Mouse (Mus musculus): ENCODE results near the gene Tlr9.

- TF ChIP-seq CTCF (IDR thresholded peaks at IDR 0.05; ENCODE audit: extremely low read depth, insufficient read length, insufficient replicate concordance, low read depth, low read length) (no peak), POLR2A (IDR thresholded peaks at IDR 0.05; ENCODE audit: low read depth, low read length) (no peak)
Measured at GRCm38 (mm10) chr9:106206515-106206914, 15.9 kb upstream of the Tlr9 start.

Measured in small intestine, adult 2 months (tissue).